Mouse (Mus musculus) adrenal gland, adult 10 weeks (tissue): ENCODE data around the gene Gm21858. TPM values are rescaled to one million over a fixed set of nuclear protein-coding genes. Genes with fewer than 3 reads are reported as not detected.

Experiments used
- polyA plus RNA-seq: library from polyadenylated mRNA; stranded (reverse); fragments of 350-450 nt; fragmentation: Illumina TruSeq; extraction: RNeasy Lipid Tissue Mini Kit (QIAGEN cat#74804); gene quantifications from one replicate; pipeline ENCODE4 v1.2.3, GENCODE M21; 2014; ENCODE audit warnings: low read depth, low replicate concordance

The Gm21858 gene
- not detected for polyA plus RNA-seq

DNA sequence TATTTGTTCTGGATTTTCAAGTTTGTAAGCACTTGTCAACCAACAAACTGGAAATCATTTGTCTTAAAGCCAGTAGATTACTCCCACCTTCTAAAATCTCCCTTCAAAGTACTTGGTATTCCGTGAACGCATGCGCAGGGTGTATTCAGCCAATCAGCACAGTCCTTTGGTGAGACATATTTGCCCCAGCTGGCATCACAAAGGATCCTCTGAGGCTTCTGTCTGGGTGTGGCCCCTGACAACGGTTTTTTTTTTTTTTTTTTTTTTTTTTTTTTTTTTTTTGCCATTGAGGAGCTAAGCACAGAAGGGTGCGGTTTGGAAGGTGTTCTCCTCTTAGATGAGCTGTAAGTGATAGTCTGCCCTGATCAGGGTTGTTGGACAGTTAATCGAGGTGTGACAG, at the start of gene Gm21858:
Gm21858 (plus strand) TSS at position 301 of the 400 bp plus-strand sequence.

